Mouse (Mus musculus) thymus, postnatal 14 days (tissue): Measurements from ENCODE around the gene Ube2i.

Experiments used
- DNase-seq: peaks from one replicate; pipeline ENCODE4 v3.0.0; 2021

Gene Ube2i

DNA sequence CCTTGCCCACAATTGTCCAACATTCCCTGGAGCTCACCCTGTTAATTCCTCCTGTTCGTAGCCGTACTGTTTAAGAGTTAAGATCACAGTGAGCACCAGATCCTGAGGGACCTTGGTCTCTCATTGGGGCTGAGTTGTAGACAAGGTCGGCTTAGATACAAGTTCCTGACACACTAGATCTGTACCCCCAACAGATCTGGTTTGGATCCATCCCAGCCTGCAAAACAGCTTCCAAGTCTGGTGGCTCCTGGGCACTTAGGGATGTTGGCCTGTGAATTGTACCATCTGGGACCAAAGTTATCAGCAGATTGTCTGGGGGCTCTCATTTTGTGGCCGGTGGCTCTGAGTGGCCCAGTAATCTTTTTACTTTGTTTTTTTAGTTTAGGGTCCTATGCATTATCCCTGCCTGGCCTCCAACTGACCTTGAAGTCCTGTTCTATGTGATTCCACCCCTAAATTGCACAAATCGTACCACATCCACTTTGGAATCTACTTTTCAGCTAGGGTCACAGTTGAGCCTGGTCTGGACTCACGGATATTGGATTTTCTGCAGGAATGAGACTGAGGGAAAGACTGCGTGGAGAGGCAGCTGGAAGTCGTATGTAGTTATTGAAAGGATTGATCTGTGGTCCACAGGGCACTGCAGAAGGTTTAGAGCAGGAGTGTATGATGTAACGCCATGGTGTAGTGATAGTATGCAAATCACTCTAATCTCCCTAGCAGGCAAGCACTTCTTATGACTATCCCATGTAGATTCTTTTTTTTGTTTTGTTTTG, at the start of gene Ube2i:
Ube2i (minus strand) TSS at position 52 of the 776 bp plus-strand sequence.
- no peak for DNase-seq

DNA sequence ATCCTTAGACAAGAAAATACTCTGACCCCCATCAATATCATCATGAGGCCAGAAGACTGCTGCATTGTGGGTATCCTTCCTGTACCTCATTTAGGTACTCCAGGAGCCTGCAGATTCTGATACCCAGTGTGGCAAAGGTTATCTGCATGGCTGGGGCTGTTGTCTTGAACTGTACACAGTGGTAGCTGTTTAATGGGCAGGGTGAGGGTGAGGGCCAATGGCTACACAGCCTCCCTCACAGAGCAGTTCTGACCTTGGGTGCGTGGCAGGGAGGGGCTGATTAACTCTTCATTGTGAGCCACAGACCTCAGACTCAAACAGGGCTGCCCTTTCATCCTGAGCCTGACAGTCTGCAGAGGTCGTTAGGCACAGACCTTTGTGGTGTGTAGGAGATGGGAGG, 48.5 kb upstream of the Ube2i start:
- no peak for DNase-seq

DNA sequence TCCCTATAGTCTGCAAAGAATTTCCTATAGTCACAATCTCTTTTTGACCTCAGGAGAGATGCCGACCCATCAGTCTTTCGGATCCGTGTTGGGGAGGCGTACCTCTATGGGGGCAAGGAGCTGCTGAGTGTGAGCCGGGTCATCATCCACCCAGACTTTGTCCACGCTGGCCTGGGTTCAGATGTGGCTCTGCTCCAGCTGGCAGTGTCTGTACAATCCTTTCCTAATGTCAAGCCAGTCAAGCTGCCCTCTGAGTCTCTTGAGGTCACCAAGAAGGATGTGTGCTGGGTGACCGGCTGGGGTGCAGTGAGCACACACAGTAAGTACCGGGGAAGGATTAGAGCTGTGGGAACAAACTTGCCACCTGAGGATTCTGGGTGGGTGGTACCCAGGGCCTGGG, 46.4 kb upstream of the Ube2i start:
- DNase-seq = no peak

DNA sequence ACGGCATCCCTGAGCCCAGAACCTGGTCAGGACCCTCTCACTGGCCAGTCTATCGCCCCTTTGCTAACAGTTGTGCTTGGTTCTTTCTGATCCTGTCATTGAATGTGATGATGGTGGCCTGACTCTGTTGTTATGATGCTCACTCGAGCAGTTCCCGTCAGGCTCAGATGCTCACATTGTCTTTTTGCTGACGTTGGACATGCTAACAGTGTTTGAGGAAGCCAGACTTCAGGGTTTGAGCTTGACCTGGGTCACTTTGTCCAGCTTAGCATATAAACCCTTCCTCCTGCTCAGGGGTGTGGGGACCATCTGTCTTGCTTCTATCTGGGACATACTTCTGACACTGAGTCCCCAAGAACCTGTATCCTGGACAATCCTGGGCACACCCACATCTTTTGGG, 43.9 kb upstream of the Ube2i start, which contains the start of gene Prss29:
Prss29 (plus strand) TSS at position 301 of the 400 bp plus-strand sequence.
- DNase-seq = no peak

DNA sequence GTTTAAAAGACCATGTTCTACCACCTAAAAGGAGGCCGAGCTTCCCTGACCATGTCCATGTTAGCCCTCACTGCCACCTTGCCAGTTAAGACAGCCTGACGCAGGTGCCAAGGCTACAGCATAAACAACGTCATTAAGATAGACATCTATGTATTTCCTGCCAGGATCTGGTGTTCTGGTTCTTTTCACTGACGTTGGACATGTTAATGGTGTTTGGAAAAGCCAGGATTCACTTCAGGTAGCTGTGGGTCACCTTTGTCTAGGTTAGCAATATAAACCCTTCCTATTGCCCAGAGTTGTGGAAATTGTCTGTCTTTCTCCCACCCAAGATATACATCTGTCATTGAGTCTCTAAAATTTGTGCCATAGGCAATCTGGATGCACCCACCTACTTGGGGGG, 33.9 kb upstream of the Ube2i start, which contains the start of gene Prss28:
Prss28 (plus strand) TSS at position 301 of the 400 bp plus-strand sequence.
- no peak for DNase-seq

DNA sequence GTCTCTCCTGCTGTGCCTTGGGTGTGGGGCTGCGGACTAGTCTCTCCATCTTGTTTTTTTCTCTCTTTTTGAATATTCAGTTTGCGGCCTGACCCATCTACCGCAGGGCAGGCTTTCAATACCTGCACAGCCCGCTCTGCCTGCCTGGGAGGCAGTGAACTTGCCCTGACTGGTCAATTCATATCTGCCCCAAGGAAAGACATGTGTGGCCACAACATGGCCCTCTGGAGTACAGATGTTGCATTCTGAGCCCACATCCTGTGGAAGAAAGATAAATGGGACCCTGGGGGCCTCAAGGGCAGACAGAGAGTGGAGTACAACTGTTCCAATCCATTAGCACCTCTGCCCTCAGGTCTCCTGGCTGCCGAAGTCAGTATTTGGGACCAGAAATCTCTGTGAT, 23.7 kb upstream of the Ube2i start, which contains the start of gene Prss34:
Prss34 (plus strand) TSS at position 301 of the 400 bp plus-strand sequence.
- DNase-seq = no peak

DNA sequence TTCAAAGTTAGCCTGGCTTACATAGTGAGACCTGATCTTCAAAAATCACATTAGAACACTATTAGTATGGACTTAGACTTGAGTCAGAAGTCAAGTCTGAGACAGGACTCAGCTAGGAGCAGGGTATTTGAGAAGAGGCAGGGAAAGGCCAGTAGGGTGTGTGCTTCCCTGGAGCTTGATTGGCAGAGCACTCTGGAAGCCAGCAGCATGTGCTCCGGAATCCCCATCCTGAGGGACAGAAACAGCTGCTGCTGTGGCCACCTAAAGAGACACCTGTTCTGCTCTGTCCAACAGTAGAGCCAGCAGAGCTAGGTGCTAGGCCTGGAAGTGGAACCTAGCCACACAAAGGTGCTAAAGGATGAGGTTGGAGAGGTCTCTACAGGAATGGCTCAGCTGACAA, 19.7 kb upstream of the Ube2i start:
- DNase-seq = no peak

DNA sequence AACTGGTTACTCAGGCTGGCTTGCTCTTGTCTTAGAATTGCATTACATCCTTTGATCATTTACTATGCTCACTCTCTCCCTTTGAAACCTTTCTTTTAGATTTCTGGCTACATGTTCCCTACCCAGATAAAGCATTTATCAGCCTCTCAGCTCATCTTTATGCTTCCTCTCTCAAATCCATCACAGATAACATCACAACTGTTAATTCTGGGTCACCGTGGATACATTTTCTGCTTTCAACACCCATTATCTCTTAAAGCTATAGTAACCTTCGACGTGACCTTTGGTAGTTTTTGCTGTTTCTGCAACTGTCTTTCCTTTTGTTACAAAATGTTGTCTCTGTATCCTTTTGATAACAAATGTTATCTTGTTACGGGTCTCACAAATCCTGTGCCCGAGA, 19.1 kb upstream of the Ube2i start:
- no peak for DNase-seq

DNA sequence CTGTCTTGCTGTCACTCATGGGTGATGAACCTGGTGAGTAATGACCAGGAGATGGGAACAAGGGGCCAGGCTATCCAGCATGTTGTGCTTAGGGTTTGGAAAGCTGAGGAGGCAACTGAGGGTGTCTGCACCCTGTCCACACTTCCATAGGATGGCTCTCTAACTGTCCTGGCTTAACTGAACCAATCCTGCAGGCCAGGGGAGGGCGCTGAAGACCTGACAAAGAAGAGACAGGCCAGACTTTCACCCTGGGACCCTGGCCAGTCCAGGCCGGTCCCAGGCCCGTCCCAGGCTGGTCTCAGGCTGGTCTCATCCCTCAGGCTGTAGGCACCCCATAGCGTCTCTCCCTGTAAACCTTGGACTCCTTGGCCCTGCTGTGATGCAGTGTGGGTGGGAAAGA, 16.0 kb upstream of the Ube2i start:
- no peak for DNase-seq

DNA sequence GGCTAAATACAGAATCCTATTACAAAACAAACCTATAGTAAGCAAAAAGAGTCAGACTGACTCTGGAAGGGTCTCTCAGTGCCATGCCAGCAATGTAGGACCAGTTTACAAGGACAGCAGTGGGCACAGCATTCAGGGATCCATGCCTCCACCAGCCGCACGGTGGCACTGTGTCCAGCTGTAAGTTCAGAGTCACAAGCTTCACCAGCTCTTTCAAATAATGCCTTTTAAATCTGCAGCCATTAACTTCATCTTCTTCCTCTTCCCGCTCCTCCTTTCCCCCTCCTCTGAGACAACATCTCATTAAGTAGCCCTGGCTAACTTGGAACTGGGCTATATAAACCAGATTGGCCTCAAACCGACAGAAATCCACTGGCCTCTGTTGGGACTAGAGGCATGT, 14.4 kb upstream of the Ube2i start:
- peak; percentile 52 for DNase-seq

DNA sequence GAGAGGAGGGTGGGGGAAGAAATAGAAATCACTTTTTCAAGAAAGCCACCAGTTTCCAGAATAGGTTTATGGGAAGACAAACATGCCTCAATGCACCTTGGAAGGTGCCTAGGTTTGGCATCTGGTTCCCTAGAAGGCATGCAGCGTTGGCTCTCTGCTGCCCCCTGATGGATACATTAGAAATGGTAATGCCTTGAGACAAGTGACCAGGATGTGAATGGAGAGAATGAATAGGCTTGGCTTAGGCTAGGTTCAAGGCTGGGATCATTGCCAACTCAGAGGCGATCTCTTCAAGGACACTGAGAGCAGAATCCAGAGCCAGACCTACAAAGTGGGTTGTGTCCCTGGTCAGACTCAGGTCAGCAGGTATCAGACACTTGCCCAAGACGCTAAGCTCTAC, 10.6 kb upstream of the Ube2i start:
- DNase-seq = peak; percentile 80

DNA sequence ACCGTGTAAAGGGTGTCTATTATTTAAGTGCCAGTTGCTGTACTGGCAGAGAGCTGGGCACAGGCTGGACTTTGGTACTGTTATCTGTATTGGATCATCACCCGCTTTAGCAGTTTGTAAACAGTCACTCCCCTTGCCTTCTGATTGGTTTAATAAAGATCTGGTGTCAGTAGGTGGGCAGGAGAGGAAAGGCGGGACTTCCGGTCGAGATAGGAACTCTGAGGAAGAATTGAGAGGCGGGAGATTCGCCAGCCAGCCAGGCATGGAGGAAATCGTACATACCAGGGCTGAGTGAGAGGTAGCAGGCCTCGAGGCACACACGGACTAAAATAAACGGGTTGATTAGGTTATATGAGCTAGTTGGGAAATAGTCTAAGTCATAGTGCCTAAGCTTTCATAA, 7.7 kb upstream of the Ube2i start:
- DNase-seq = peak; percentile 40

DNA sequence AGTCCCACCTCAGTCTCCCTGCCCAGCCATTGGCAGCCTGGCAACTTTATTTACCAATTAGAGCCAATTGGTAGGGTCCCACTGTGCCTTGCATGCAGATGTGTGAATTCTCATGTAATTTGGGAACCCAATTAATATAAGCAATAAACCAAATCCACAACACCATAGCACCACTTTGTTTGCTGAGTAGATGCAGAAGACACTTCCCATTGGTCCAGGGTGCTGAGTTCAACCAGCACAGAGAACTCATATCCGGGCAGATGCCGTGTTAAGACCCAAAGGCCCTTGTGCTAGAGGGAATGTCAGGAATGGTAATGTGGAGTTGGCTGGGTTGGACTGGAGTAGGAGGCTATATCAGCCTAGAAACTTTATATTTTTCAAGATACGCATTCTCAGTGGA, 1.4 kb upstream of the Ube2i start:
- DNase-seq = no peak

DNA sequence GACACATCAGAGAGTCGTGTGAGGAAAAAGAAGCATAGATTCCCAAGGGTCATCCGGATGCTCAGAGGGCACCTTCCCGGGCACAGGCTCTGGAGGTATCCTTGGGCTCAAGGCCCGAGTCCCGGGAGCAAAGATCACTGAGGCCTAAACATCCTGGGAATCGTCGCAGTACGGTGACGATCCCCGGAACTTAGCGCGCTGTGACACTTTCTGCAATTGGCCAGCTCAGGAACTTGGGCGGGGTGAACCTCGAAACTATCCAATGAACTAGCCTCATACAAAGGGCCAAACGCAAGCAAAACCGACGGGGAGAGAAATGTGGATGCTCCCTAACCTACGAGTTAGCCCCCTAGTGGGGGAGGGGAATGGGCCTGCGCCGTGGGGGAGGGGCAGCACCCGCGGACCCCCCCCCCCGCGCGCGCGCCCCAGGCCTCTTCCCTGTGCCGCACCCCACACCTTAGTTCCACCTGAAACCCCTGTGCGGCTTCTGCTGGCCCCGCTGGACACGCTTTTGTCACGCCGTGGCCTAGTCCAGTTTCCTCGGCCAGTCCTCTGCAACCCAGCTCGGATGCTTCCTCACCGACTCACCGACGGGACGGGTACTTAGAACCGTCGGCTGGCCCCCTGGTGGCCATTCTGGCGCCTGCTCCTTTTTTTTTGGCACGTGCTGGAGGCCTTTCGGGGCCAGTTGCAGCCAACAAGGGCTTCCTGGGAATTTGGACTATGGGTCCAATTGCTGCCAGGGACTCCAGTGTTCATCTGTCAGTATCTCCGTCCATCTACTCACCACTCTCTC, 518 bp downstream of the Ube2i start:
- peak; percentile 92 for DNase-seq

DNA sequence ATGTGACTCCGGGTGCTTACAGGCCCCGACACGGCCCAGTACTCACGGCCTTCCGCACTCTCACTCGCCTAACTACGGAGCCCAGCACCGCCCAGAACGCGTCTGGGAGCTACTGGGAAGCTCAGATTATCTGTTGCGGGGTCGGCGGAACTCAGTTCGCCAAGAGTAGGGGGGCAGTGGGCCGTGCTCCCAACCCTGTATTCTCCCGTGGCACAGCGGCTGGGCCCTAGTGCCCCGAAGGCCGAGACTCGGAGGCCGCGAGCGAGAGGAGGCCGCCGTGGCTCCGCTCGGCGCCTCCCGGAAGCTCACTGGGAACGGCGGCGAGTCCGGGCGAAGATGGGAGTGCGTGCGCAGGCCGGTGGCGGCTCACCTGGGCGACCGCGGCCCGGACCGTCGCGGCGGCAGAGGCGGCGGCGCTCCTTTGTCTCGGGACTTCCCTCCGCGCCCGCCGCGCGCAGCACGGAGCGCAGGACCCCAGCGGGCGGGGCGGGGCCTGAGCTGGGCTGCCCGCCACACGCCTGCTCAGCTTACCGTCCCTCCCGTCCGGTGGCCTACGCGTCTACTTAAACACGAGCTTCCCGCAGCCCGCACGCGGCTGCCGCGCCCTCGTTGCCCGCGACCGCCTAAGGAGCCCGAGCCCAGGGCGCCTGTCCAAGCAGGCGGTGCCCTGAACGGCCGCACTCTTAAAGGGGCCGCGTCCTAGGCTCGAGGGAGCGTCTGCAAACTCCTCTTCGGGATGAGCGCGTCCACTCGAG, 1.3 kb downstream of the Ube2i start:
- peak; percentile 86 for DNase-seq

DNA sequence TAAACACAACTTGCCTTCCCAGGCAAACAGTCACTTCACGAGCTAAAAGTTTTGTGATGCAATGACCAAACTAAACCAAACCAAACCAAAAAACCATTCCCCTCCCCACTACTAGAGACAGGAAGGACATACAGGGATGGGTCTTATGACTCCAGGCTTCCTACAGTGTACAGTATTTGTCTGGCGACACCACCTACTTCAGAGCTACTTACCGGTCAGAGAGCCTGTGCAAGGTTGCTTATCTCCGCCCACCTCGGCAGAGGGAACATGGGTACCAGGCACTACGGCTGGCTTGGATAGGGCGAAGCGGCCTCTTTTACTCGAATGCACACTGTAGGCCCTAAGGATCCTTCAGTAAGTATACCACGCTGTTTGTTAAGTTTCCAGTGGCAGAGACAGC, 2.1 kb downstream of the Ube2i start:
- peak; percentile 31 for DNase-seq

DNA sequence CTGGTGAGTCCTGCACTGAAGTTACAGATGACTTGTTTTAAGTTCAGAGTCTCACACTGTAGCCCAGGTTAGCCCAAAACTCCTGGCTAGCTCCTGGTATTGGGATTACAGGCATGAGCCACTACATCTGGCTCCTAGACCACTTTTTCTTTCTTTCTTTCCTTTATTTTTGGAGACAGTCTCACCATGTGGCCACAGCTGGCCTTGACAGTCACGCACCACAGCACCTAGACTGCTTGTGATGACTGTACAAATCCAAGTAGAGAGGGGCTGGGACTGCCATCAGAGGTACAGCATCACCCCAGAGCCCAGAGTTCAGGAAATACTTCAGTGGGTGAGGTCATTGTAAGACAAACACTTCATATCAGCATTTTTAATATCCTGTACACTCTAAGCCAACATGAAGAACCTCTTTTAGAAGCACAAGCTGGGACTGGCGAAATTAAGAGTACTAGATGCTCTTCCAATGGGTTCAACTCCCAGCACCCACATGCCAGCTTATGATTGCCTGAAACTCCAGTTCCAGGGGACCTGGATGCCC, 3.6 kb downstream of the Ube2i start:
- no peak for DNase-seq

DNA sequence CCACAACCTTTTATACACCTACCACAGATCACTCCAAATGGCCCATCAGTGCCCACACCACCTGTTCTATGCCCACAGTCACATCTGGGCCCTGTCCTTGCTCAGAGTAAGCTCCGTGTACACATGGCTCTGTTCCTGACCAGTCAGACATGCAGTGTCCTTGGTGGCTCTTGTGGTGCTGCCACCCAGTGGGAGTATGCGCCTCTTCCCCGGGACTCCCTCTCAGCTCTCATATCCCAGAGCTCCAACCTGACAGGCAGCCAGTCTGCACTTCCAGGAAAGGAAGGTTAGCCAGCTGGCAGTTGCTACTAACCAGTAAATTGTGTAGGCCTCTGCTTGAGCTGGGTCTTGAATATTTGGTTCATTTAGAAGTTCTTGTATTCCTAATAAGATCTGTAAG, 10.0 kb downstream of the Ube2i start:
- DNase-seq = peak; percentile 16

DNA sequence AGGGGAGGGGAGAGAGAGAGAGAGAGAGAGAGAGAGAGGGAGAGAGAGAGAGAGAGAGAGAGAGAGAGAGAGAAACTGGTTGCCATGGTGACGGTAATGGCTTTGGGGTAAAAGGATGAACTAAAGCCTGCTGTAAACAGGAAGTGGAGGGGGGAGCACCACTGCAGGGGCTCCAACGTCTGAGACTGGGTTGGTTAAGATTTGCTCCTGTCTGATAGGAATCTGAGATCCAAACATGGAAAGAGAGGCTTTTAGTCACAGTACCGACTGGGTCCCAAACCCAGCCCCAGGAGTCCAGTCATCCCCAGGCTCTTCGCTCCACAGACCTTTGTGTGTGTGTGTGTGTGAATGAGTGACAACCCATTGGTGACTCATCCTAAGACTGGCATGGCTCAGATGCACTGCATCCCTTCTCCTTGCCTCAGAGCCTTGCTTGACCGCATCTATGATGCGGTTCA, 16.6 kb downstream of the Ube2i start:
- DNase-seq = peak; percentile 78

DNA sequence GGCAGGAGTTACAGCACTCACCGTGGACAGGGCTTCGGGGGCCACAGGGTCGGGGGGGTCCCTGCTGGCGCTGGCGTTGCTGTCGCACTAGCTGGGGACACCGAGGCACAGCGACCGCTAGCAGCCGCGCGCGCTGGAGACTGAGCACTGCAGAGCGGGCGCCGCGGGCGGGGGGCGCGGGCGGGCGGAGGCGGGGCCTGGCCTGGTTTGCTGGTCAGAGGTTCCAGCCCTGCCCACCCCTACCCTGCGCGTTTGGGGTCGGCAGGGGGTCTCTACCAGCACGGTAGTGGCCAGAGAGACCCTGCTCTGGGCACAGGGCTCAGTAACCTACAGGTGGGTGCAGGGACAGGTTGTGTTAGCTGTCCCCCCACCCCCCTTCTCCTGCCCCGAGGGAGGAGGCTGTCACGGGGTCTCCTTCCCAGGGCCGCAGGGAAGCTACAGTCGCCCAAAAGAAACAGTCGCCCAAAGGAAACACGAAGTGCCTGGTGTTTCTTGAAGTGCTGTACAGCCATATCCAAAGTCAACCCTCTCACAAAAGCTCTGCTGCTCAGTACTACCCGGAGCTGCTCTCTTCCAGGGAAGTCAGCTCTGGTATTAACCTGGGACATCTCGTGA, 18.2 kb downstream of the Ube2i start, which contains the start of gene Baiap3:
Baiap3 (minus strand) TSS at position 225 of the 615 bp plus-strand sequence.
- peak; percentile 67 for DNase-seq

DNA sequence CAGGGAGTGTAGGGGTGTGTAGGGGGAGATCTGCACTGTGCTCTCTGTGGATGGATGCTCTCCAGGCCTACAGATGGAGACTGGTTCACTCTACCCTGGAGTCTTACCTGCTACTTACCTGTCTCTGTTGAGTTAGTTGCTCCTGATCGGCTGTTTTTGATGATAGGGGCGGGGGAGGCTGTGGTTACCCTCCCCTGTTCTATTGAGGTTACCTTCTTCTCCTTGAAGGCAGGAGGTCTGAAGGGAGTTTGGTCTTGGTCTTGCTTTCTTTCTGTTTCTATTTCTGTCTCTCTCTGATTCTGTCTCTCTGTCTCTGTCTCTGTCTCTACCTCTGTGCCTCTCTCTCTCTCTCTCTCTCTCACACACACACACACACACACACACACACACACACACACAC, 19.3 kb downstream of the Ube2i start:
- DNase-seq = no peak

DNA sequence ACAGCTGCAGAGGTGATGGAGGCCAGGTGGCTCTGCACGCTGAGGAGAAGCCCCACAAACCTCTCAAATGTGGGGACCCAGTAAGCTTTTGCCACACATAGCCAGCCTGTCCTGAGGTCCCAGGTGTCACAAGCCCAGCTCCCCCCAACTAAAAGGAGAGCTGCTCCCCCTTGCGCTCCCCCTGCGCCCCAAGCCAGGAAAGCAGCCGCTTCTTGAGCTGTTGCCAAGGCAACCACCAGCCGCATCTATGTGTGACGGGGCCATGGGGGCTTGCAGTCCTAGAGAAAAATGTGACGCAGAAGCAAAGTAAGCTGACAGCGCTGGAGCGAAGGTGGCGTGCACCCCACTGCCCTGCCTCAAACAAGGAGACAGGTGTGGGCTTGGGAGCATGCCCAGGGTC, 20.7 kb downstream of the Ube2i start:
- peak; percentile 86 for DNase-seq
